Mouse (Mus musculus) adrenal gland, adult 18-20 months (tissue): ENCODE results near the gene Krtap3-3. TPM values are rescaled to one million over a fixed set of nuclear protein-coding genes. Genes with fewer than 3 reads are reported as not detected.
A peak's percentile ranks its signal among the peaks of the same experiment; 100 is the strongest.
"Not testable (repeated sequence)": the region's sequence is repeated elsewhere in the genome, so short reads cannot be mapped to it uniquely, and the experiment has no call there.

Experiments used
- DNase-seq, 2 experiments: peaks; one replicate each; pipeline ENCODE4 v3.0.0; 2021 to 2022; ENCODE audit warnings: low spot score in 2 of 2
- long read RNA-seq, 2 experiments: library from polyadenylated mRNA; stranded (forward); transcript quantifications; one replicate each; pipeline ENCODE4 v2.0.0; 2021
- total RNA-seq, 2 experiments: library from RNA; stranded (reverse); gene quantifications; 1 replicate in 1 of 2; 2 replicates in 1 of 2; pipeline ENCODE4 v1.2.3; 2021

The Krtap3-3 gene
- total RNA-seq, result not detected
- long read RNA-seq, experiment 1, result 0 reads
- long read RNA-seq, experiment 2, result 0 reads

DNA sequence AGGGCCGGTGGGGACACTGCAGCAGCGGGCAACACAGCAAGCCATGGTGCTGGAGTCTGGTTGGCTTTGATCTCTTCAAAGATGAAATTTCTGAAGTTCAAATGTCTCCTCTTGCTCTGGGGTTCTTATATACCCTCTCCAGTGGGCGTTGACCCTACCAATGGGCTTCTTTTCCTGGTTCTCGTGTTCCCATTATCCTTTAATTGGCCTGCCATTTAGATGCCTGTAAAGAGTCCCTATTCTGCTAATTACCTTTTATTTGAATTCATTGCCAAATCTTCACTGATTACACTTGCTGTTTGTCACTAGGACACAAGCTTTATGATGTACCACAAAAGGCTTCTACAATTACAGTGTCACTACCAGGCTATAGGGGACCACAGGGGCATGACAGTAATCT, at the start of gene Krtap3-3:
Gene Krtap3-3 (minus strand): TSS at position 101 of the 400 bp plus-strand sequence.
- DNase-seq, result no peak

- not testable (repeated sequence) for DNase-seq
Measured at GRCm38 (mm10) chr11:99597742-99598141, 47.1 kb upstream of the Krtap3-3 start, which contains the start of gene Krtap9-3. Gene Krtap9-3, minus strand, starts transcription at chr11:99598105.

GRCm38 (mm10) chr11:99590981-99591380, 40.3 kb upstream of the Krtap3-3 start, which contains the start of gene Krtap1-3:
Gene Krtap1-3, minus strand, starts transcription at chr11:99591339.
- DNase-seq, result no peak

DNA sequence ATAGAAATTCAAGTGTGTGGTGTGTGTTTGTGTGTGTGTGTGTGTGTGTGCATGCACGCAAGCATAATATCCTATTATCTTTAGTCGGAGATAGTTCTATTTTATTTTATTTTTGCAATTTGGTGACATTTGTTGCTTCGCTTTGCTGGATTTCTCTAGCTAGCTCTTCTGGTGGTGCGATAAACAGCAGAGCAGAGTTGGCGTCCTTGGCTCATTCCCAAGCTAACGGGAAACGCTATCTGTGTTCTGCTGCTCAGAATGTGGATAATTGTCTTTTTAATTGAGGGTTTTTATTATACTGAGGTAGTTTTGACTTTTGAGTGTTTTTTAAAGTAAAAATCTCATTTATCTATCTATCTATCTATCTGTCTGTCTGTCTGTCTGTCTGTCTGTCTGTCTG, 34.4 kb upstream of the Krtap3-3 start:
- DNase-seq, result no peak

DNA sequence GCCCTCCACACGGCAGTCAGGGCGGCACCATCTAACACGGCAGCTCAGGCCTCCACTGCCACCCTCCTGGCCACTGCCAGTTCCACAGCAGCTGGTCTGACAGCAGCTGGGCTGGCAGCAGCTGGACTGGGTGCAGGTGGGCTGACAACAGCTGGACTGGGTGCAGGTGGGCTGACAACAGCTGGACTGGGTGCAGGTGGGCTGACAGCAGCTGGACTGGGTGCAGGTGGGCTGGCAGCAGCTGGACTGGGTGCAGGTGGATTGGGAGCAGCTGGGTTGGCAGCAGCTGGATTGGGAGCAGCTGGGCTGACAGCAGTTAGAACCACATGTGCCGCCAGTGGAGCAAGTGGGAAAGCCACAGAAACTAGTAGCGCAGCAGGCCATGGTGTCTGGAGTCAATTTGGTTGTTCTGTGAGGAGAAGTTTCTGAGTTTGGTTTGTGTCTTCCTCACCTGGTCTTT, 32.6 kb upstream of the Krtap3-3 start, which contains the start of gene Krtap1-4:
Gene Krtap1-4 (minus strand): TSS at position 410 of the 460 bp plus-strand sequence.
- no peak for DNase-seq

DNA sequence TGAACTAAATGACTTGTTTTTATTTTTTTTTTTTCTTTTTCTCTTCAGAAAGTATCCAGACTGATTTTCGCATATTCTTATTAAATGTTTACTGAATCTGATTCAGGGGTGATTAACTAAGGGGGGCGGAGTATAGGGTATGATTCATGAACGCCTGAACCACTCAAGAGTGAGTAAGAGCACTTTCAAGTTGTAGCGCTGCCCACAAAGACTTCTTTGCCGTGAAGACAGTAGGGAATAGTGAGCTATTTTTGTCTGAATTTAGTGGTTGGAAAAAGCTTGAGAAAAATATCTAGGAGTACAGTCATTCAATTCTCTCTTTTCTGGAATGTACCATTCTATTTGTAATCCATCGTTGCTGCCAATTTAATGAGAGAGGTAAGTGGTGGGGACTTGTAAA, 30.9 kb upstream of the Krtap3-3 start:
- DNase-seq, result no peak

DNA sequence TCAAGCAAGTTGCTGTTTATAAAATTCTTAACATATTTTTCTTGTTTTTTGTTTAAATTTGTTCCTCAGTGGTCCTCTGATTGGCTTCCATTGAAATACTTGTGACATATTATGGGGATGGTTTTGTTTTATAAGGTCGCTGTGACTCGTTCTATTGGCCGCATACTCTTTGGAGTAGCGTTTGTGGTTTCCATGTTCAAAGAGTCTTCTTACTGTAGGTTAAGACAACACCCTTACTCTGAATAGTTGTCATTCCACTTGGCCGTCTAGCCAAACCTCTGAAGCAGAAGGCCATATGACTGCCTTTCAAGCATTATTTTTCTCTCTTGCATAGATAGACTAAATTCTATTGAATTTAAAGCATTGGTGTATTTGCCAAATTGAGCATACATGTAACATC, 30.4 kb upstream of the Krtap3-3 start:
- no peak for DNase-seq

DNA sequence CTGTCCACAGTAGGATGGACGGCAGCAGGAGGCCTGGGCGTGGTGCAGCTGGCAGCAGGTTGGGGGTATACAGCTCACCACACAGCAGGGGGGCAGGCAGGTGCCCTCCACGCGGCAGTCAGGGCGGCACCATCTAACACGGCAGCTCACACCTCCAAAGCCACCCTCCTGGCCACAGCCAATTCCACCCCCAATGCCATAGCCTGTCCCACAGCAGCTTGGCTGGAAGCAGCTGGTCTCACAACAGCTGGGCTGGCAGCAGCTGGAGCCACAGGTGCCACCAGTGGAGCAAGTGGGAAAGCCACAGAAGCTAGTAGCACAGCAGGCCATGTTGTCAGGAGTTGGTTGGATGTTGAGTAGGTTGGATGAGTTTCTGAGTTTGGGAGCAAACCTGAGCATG, 30.0 kb upstream of the Krtap3-3 start, which contains the start of gene Krtap1-5:
Gene Krtap1-5 (minus strand): TSS at position 381 of the 400 bp plus-strand sequence.
- DNase-seq, result no peak

DNA sequence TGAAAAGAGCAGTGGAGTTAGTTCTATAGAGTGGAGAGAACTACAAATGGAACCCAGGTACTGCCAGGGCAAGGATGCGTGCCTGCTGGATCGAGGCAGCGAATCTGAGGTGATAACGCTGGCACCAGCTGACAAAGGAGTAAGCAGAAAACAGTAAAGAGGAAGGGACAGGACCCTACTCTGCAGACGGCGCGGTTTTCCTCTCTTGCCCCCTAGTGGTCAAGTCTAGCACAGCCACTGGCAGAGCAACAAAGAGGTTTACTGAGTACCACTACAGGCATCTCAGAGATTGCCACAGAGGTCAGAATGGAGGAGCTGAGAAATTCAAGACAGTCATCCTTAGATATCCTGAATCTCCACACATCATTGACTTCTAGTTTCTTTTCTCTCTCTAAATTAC, 23.4 kb upstream of the Krtap3-3 start:
- DNase-seq, result peak; percentile 59 to 61

- no peak for DNase-seq
Measured at GRCm38 (mm10) chr11:99573164-99573563, 22.5 kb upstream of the Krtap3-3 start.

DNA sequence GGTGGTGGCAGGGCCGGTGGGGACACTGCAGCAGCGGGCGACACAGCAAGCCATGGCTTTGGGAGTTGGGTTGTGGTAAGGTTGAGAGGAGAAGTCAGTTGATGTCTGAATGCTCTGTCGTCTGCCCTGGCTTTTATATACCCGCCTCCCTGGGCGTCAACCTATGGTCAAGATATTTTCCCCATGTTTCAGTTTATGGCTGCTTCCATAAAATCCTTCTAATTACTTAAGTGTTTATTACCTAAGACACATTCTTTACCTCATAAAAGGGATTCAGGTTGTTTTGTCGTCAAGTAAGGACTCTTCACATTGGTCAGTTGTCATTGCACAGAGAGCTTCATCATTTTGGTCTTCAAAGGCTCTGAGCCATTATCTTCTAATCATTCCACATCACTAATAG, 15.9 kb upstream of the Krtap3-3 start, which contains the start of gene Krtap3-1:
Gene Krtap3-1 (minus strand): TSS at position 101 of the 400 bp plus-strand sequence.
- DNase-seq, result no peak

DNA sequence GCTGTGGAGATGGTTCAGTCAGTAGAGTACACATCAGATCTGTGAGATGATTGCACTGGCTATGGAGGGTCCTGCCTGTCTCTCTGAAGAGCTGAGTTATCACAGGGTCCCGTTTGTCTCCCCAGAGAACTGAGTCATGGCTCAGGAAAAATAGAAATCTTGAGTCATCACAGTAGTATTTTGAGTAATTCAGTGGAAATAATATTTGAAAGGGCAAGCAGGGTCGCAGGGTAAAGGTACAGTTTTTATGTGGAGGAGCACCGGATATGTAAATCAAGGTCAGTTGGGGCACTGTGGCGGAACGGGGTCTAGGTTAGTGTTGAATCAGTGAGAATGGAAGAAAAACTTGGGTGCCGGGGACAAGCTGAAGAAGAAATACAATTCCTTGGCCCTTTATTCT, 11.9 kb upstream of the Krtap3-3 start:
- DNase-seq, result no peak

DNA sequence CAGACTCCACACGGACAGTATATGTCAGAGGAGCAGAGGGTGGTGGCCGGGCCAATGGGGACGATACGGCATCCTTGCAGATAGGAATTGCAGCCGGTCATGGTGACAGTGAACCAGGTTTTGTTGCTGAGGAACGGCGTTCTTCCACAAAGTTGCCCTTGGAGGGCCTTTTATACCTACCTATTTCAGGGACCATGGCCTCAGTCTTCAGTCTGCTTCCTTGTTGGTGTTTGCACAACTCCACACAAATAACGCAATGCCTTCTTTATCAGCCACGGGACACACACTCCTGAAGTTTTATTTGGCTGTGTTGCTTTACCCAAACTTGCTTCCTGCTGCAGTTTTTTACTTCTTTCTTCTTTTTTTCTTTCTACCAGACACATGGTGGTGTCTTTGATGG, 8.7 kb upstream of the Krtap3-3 start, which contains the start of gene Gm11939:
Gene Gm11939 (minus strand): TSS at position 101 of the 400 bp plus-strand sequence.
- no peak for DNase-seq

DNA sequence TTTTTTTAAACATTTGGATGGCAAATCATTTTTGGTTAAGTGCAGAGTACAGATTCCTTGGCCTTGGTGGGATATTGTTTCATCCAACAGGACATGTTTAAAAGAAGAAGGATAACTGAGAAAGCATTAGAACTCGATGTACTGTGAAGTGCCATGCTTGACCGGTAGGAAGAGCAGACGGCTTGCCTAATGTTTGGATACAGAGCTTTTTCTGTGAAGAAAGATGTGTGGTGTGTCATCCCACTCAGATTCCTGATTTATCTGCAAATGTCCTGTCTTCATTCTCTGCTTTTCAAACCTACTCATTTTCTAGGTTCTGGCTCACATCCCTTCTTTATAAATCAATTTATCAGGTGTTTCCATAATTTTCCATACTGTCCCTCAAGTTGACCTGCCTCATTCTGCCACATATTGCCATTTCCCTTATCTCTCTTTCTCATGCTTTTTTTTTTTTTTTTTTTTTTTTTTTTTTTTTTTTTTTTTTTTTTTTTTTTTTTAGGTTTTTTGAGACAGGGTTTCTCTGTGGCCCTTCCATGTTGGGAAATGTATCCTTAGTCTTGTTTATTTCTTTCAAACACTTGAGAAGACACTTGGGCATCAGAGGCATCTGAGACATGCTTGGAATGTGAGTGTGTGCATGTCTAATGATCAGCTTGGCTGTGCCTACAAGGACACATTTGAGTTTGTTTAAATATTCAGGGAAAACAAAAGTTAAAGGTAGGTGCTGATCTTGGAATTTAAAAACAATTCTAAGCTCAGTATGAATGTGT, 7.5 kb upstream of the Krtap3-3 start:
- DNase-seq, result no peak

GRCm38 (mm10) chr11:99556753-99557152, 6.1 kb upstream of the Krtap3-3 start, which contains the start of gene Krtap3-2:
Gene Krtap3-2, minus strand, starts transcription at chr11:99556853.
- DNase-seq, result no peak

- no peak for DNase-seq
Measured at GRCm38 (mm10) chr11:99556195-99556594, 5.5 kb upstream of the Krtap3-3 start.

DNA sequence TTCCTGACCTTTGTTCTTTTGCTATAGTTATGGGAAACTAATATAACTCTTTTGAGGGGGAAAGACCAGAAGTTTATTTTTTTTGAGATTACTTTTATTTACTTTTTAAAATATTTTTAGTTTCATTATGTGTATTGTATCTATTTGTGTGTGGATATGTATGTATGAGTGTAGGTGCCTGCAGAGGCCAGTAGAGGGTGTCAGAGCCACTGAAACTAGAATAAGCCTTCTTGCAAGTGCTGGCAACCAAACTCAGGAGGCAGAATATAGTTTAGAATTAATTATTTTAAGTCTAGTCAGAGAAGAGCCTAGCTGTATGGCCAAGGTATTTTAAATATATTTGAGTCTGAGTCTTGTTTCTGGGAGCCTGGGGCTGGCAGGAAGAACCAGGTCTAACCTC, 2.8 kb downstream of the Krtap3-3 start:
- DNase-seq, result no peak

GRCm38 (mm10) chr11:99539721-99540120, 10.9 kb downstream of the Krtap3-3 start:
- DNase-seq, result peak in 1 of 2 experiments; percentile 4

DNA sequence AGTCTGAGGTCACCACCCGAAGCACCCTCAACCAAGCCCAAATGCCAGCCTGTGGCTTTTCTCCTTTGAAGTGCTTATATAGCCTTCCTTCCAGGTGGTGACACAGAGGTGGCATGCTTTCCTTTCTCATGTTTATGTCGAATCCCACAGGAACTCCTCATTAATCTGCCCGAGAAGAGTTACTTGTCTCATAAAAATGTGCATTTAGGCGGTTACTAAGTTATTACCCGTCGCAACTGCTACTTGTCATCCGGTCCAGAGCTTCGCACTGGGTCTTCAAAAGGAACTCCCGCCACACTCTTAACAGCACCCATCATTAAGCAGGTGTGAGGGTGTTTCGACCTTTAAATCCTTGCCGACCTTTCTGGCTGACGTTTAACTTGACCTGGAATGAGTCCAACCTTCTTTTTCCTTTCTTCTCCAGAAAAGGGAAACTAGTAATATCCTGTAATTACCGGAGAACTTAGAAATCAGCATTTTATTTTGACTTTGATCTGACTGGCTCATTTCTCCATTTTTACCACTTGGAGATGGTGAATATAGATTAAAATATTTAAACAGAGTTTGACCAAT, 29.3 kb downstream of the Krtap3-3 start, which contains the start of gene Krt39:
Gene Krt39 (minus strand): TSS at position 51 of the 573 bp plus-strand sequence.
- DNase-seq, result no peak

GRCm38 (mm10) chr11:99514098-99514497, 36.6 kb downstream of the Krtap3-3 start:
- DNase-seq, result no peak
